Mouse (Mus musculus) liver, embryonic 14.5 days (tissue): ENCODE data around the gene Lin7b.

Source experiments
- CTCF ChIP-seq: IDR thresholded peaks from 2 replicates; pipeline ENCODE4 v1.5.1; 2016; ENCODE audit warnings: antibody characterized with exemption, low read depth, control low read depth
- EP300 ChIP-seq: IDR thresholded peaks from 2 replicates; pipeline ENCODE4 v1.6.1; 2016; ENCODE audit warnings: antibody characterized with exemption, low read depth

GRCm38 (mm10) chr7:45361243-45361804, 9.1 kb downstream of the Lin7b start:
- no peak for TF ChIP-seq CTCF
- no peak for TF ChIP-seq EP300
